Mouse (Mus musculus) layer of hippocampus, adult 11-12 months (tissue): ENCODE results near the gene Rpl37.

Experiments used
- DNase-seq: peaks from one replicate; pipeline ENCODE4 v3.0.0; 2022; ENCODE audit warnings: low spot score

Gene Rpl37

GRCm38 (mm10) chr15:5116270-5117030 is at the start of gene Rpl37:
Gene Rpl37 (plus strand): TSS chr15:5116645.
- peak; percentile 99 for DNase-seq

- DNase-seq = peak; percentile 64
These were observed 47.5 kb upstream of the Rpl37 start for GRCm38 (mm10) chr15:5068801-5069518.

- DNase-seq = peak; percentile 11
These were observed 35.2 kb upstream of the Rpl37 start for GRCm38 (mm10) chr15:5081235-5081634.

GRCm38 (mm10) chr15:5086162-5086561 is 30.3 kb upstream of the Rpl37 start:
- no peak for DNase-seq

- DNase-seq = no peak
These were observed 27.4 kb upstream of the Rpl37 start for GRCm38 (mm10) chr15:5088850-5089608.

GRCm38 (mm10) chr15:5090131-5090530 is 26.3 kb upstream of the Rpl37 start:
- no peak for DNase-seq

GRCm38 (mm10) chr15:5095534-5096301 is 20.7 kb upstream of the Rpl37 start:
- no peak for DNase-seq

- no peak for DNase-seq
These were observed 19.1 kb upstream of the Rpl37 start for GRCm38 (mm10) chr15:5097376-5097775.

GRCm38 (mm10) chr15:5102312-5102711 is 14.1 kb upstream of the Rpl37 start:
- peak; percentile 66 for DNase-seq

GRCm38 (mm10) chr15:5105891-5106290 is 10.6 kb upstream of the Rpl37 start:
- DNase-seq = no peak

- DNase-seq = no peak
These were observed 10.2 kb upstream of the Rpl37 start for GRCm38 (mm10) chr15:5106293-5106692.

- peak; percentile 37 for DNase-seq
These were observed 8.5 kb upstream of the Rpl37 start, which contains the start of gene Card6 for GRCm38 (mm10) chr15:5107686-5108654. Gene Card6 (minus strand): TSS chr15:5108539.

GRCm38 (mm10) chr15:5108655-5109040 is 7.8 kb upstream of the Rpl37 start:
- DNase-seq = no peak

GRCm38 (mm10) chr15:5112651-5113050 is 3.8 kb upstream of the Rpl37 start:
- DNase-seq = no peak

- DNase-seq = no peak
These were observed 1.3 kb upstream of the Rpl37 start for GRCm38 (mm10) chr15:5115173-5115572.

- no peak for DNase-seq
These were observed 671 bp downstream of the Rpl37 start for GRCm38 (mm10) chr15:5117031-5117601.

GRCm38 (mm10) chr15:5118626-5119025 is 2.2 kb downstream of the Rpl37 start:
- DNase-seq = no peak

GRCm38 (mm10) chr15:5119192-5119591 is 2.7 kb downstream of the Rpl37 start:
- no peak for DNase-seq

- no peak for DNase-seq
These were observed 3.3 kb downstream of the Rpl37 start for GRCm38 (mm10) chr15:5119707-5120106.
